Mouse (Mus musculus): ENCODE data around the gene Hacd3. TPM values are rescaled to one million over a fixed set of nuclear protein-coding genes. Genes with fewer than 3 reads are reported as not detected.

Hacd3 gene
- polyA plus RNA-seq, 1 experiment from 2014 or later, result 72.2 TPM

DNA sequence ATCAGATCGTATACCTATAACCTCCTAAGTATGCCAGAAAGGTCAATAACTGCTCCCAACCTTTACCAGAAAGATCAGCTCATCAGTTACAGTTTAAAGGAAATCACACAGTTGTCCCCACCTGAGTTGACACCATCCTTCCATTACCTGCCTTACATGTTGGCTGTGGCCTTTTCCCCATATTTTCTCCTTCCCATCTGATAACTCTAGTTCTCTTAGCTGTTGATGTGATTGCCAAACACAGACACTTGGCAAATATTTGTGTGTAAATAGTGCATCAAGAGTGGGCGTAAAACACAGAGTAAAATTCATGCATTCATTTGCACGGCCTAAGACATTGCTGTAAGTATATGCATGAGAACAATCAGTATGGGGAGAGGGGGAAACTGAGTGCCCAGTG is 2.0 kb upstream of the Hacd3 start:
- H3K4me2 ChIP-seq, result no peak overlapping the region
- H3K9me3 ChIP-seq (ENCODE audit: low read depth, low read length), result no peaks in the 10 kb centered on the region
- no peaks in the 10 kb centered on the region for H3K27me3 ChIP-seq (ENCODE audit: insufficient read depth, low read length)
- 89% methylated on average over 3 of the region's 3 CpGs for WGBS
- TF ChIP-seq CTCF (IDR thresholded peaks at IDR 0.05; ENCODE audit: low read depth), result no peak
- no peak overlapping the region for H3K27ac ChIP-seq (ENCODE audit: low read depth)
- no peak overlapping the region for H3K9ac ChIP-seq
- H3K4me3 ChIP-seq (ENCODE audit: low read depth, low read length), result no peak overlapping the region
- H3K36me3 ChIP-seq (ENCODE audit: insufficient read depth), result no peaks in the 10 kb centered on the region
- ATAC-seq (ENCODE audit: insufficient read depth), result no peak
- peaks cover 12% of the 10 kb centered on the region for H3K4me1 ChIP-seq (ENCODE audit: insufficient read depth)
- no peak for DNase-seq

GRCm38 (mm10) chr9:65022580-65023135 is 1.2 kb upstream of the Hacd3 start:
- Histone ChIP-seq H3K4me1 (ENCODE audit: insufficient read depth) (peaks cover 12% of the 10 kb centered on the region), H3K4me2 (no peak overlapping the region; the same call in 1 of the 2 replicates), H3K9me3 (ENCODE audit: low read depth, low read length) (no peaks in the 10 kb centered on the region), H3K36me3 (ENCODE audit: insufficient read depth) (no peaks in the 10 kb centered on the region), H3K4me3 (ENCODE audit: low read depth, low read length) (no peak overlapping the region), H3K27ac (ENCODE audit: low read depth) (no peak overlapping the region), H3K27me3 (ENCODE audit: insufficient read depth, low read length) (no peaks in the 10 kb centered on the region), H3K9ac (no peak overlapping the region)
- 0 out of 2 replicates have a peak, but pooled peaks have one; percentile 10 for TF ChIP-seq CTCF (IDR thresholded peaks at IDR 0.05; ENCODE audit: low read depth)
- ATAC-seq (ENCODE audit: insufficient read depth) (no peak; the same call in 1 of the 2 replicates), DNase-seq (peak; percentile 18)
- 37% methylated on average over 4 of the region's 4 CpGs for WGBS

DNA sequence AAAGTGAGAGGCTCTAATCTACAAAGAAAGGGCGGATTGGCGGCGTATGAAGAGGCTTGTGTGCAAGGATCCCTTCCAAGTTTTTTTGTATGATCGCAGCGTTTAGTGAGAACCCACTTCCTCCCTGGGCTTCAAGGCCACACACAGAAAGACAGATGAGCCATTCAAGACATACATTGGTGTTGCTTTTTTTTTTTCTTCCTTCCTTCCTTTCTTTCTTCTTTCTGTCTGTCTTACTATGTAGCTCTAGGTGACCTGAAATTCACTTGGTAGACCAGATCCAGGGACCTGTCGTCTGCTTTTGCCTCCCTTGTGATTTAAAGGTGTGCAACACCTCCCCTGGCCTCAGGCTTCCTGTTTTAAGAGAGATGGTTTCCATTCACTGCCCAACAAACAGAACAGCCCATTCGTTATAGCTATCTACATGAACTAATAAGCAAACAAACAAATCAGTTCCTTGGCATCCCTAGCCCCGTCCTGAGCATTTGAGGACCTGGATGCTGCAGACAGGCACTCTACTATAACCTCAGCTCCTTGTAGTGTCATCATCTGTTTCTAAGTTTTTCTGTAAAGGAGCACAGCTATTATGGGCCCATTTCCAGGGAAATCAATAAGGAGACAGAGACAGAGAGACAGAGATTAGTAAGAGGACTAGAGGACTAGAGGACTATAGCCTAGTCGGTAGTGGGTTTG is 540 bp upstream of the Hacd3 start:
- ATAC-seq (ENCODE audit: insufficient read depth), result peak; percentile 62
- no peak for DNase-seq
- 13% methylated on average over 9 of the region's 9 CpGs for WGBS
- Histone ChIP-seq H3K4me1 (ENCODE audit: insufficient read depth) (peaks cover 12% of the 10 kb centered on the region), H3K27me3 (ENCODE audit: insufficient read depth, low read length) (no peaks in the 10 kb centered on the region), H3K4me3 (ENCODE audit: low read depth, low read length) (peak overlapping the region; percentile 91), H3K9ac (peak overlapping the region; percentile 91), H3K4me2 (peak overlapping the region; percentile 83), H3K36me3 (ENCODE audit: insufficient read depth) (no peaks in the 10 kb centered on the region), H3K9me3 (ENCODE audit: low read depth, low read length) (no peaks in the 10 kb centered on the region), H3K27ac (ENCODE audit: low read depth) (peak overlapping the region; percentile 77)
- no peak for TF ChIP-seq CTCF (IDR thresholded peaks at IDR 0.05; ENCODE audit: low read depth)

DNA sequence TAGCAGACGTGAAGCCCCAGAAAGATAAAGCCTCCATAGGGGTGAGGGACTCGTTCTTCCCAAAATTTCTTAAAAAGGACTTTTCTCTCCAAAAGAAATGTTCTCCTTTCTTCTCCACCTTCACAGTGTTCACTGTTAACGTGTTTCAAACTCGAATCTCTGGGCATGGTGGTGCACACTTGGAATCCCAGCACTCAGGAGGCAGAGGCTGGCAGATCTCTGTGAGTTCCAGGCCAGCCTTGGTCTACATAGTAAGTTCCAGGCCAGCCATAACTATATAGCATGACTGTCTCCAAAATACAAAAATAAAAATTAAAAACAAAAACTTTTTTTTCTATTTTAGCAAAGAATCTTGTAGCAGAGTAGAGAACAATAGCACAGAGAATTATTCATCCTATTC is 1.4 kb downstream of the Hacd3 start:
- peak overlapping the region; percentile 91 for H3K4me3 ChIP-seq (ENCODE audit: low read depth, low read length)
- no peaks in the 10 kb centered on the region for H3K27me3 ChIP-seq (ENCODE audit: insufficient read depth, low read length)
- H3K36me3 ChIP-seq (ENCODE audit: insufficient read depth), result no peaks in the 10 kb centered on the region
- ATAC-seq (ENCODE audit: insufficient read depth) (no peak), DNase-seq (no peak)
- H3K4me2 ChIP-seq, result peak overlapping the region; percentile 83
- H3K9me3 ChIP-seq (ENCODE audit: low read depth, low read length), result no peaks in the 10 kb centered on the region
- H3K27ac ChIP-seq (ENCODE audit: low read depth), result no peak overlapping the region
- peaks cover 17% of the 10 kb centered on the region for H3K4me1 ChIP-seq (ENCODE audit: insufficient read depth)
- TF ChIP-seq CTCF (IDR thresholded peaks at IDR 0.05; ENCODE audit: low read depth), result no peak
- no peak overlapping the region for H3K9ac ChIP-seq
- WGBS, result 34% methylated on average over 4 of the region's 4 CpGs

DNA sequence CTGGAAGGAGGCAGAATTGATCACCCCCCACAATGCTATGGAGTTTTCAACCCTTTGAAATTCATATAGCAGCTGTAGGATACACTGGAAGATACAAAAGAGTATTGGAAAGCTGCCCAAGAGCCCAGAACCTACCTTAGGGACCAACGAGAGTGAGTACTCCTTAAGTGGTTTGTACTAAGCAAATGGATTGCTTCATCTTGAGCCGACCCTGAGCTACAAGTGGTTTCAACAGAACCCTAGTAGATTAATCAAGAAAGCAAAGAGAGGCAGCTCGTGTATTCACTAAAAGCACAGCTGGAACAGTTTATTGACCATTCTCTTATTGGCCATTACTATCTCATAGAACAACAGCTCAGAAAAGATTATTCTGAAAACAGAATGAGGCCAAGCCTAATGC is 2.3 kb downstream of the Hacd3 start:
- Histone ChIP-seq H3K4me2 (peak overlapping the region; percentile 83; the same call in 1 of the 2 replicates), H3K4me3 (ENCODE audit: low read depth, low read length) (no peak overlapping the region), H3K36me3 (ENCODE audit: insufficient read depth) (no peaks in the 10 kb centered on the region), H3K9ac (no peak overlapping the region), H3K27me3 (ENCODE audit: insufficient read depth, low read length) (no peaks in the 10 kb centered on the region), H3K4me1 (ENCODE audit: insufficient read depth) (peaks cover 17% of the 10 kb centered on the region), H3K27ac (ENCODE audit: low read depth) (no peak overlapping the region), H3K9me3 (ENCODE audit: low read depth, low read length) (no peaks in the 10 kb centered on the region)
- 9% methylated on average over 3 of the region's 3 CpGs for WGBS
- no peak for TF ChIP-seq CTCF (IDR thresholded peaks at IDR 0.05; ENCODE audit: low read depth)
- ATAC-seq (ENCODE audit: insufficient read depth), result no peak
- DNase-seq, result peak; percentile 33

GRCm38 (mm10) chr9:65018588-65019121 is 2.8 kb downstream of the Hacd3 start:
- DNase-seq (no peak), ATAC-seq (ENCODE audit: insufficient read depth) (no peak)
- no peaks in the 10 kb centered on the region for H3K9me3 ChIP-seq (ENCODE audit: low read depth, low read length)
- no peaks in the 10 kb centered on the region for H3K36me3 ChIP-seq (ENCODE audit: insufficient read depth)
- 55% methylated on average over 3 of the region's 3 CpGs for WGBS
- no peak overlapping the region for H3K9ac ChIP-seq
- no peak overlapping the region for H3K27ac ChIP-seq (ENCODE audit: low read depth)
- no peak overlapping the region for H3K4me2 ChIP-seq
- H3K4me3 ChIP-seq (ENCODE audit: low read depth, low read length), result no peak overlapping the region
- no peak for TF ChIP-seq CTCF (IDR thresholded peaks at IDR 0.05; ENCODE audit: low read depth)
- H3K4me1 ChIP-seq (ENCODE audit: insufficient read depth), result peaks cover 17% of the 10 kb centered on the region
- H3K27me3 ChIP-seq (ENCODE audit: insufficient read depth, low read length), result no peaks in the 10 kb centered on the region

GRCm38 (mm10) chr9:65017896-65018295 is 3.6 kb downstream of the Hacd3 start:
- H3K4me3 ChIP-seq (ENCODE audit: low read depth, low read length), result no peak overlapping the region
- no peaks in the 10 kb centered on the region for H3K36me3 ChIP-seq (ENCODE audit: insufficient read depth)
- no peak overlapping the region for H3K9ac ChIP-seq
- H3K4me1 ChIP-seq (ENCODE audit: insufficient read depth), result peaks cover 17% of the 10 kb centered on the region
- no peaks in the 10 kb centered on the region for H3K27me3 ChIP-seq (ENCODE audit: insufficient read depth, low read length)
- no peak for TF ChIP-seq CTCF (IDR thresholded peaks at IDR 0.05; ENCODE audit: low read depth)
- no peaks in the 10 kb centered on the region for H3K9me3 ChIP-seq (ENCODE audit: low read depth, low read length)
- H3K4me2 ChIP-seq, result no peak overlapping the region
- no peak for ATAC-seq (ENCODE audit: insufficient read depth)
- DNase-seq, result no peak
- 82% methylated on average over 4 of the region's 4 CpGs for WGBS
- H3K27ac ChIP-seq (ENCODE audit: low read depth), result no peak overlapping the region

Measured in lung, embryonic 14.5 days (tissue).